Mouse (Mus musculus) CH12.LX (cell line): Measurements from ENCODE around the gene Fam71e2. TPM values are rescaled to one million over a fixed set of nuclear protein-coding genes. Genes with fewer than 3 reads are reported as not detected.

Experiments
- DNase-seq: peaks from one replicate; pipeline ENCODE4 v3.0.0-alpha.2; 2013; ENCODE audit errors: extremely low read depth
- H3K27ac ChIP-seq: 2 replicates; pipeline ENCODE4 v1.5.1; 2012; ENCODE audit warnings: low read depth, mild to moderate bottlenecking, control low read depth, moderate library complexity; ENCODE audit not compliant: insufficient read depth
- H3K27me3 ChIP-seq: replicated peaks from 2 replicates; pipeline ENCODE3; 2012; ENCODE audit warnings: inconsistent platforms
- H3K36me3 ChIP-seq, 2 experiments: replicated peaks in 1 of 2; 2 replicates each; pipeline versions ENCODE3 to v1.6.1; 2012; ENCODE audit warnings: inconsistent platforms in 1 of 2, low read length in 1 of 2, mild to moderate bottlenecking in 1 of 2, mixed read lengths in 1 of 2, moderate library complexity in 1 of 2; ENCODE audit not compliant: control insufficient read depth in 1 of 2, insufficient read depth in 1 of 2
- H3K4me1 ChIP-seq, 2 experiments: 2 replicates each; pipeline ENCODE4 v1.6.1; 2012; ENCODE audit warnings: inconsistent platforms in 1 of 2, moderate library complexity in 1 of 2; ENCODE audit not compliant: insufficient read depth in 2 of 2, control insufficient read depth in 1 of 2
- H3K4me2 ChIP-seq: 2 replicates; pipeline ENCODE4 v1.6.1; 2012; ENCODE audit warnings: low read depth, mild to moderate bottlenecking, control low read depth; ENCODE audit not compliant: poor library complexity, insufficient read depth, severe bottlenecking
- H3K4me3 ChIP-seq, 3 experiments: fragments of 150-350 bp in 1 of 3; sonication (generic) in 1 of 3; replicated peaks in 1 of 3; 2 replicates each; pipeline versions ENCODE3 to v1.5.1; 2011 to 2012; ENCODE audit warnings: low read depth in 2 of 3, low read length in 2 of 3, mild to moderate bottlenecking in 2 of 3, moderate library complexity in 2 of 3, control low read depth in 1 of 3, improper control_type of control experiment in 1 of 3, inconsistent platforms in 1 of 3, mixed read lengths in 1 of 3; ENCODE audit not compliant: poor library complexity in 1 of 3
- H3K79me2 ChIP-seq: replicated peaks from 2 replicates; pipeline ENCODE4 v1.6.1; 2012; ENCODE audit warnings: mild to moderate bottlenecking, moderate library complexity; ENCODE audit not compliant: control insufficient read depth, poor library complexity, insufficient read depth, severe bottlenecking; ENCODE audit errors: extremely low read depth
- H3K9ac ChIP-seq: 2 replicates; pipeline ENCODE4 v1.6.1; 2012; ENCODE audit warnings: low read depth, mild to moderate bottlenecking, control low read depth, moderate library complexity; ENCODE audit not compliant: insufficient read depth
- H3K9me3 ChIP-seq: replicated peaks from 2 replicates; pipeline ENCODE3; 2012; ENCODE audit warnings: low read length, inconsistent platforms, mixed read lengths
- BHLHE40 ChIP-seq: IDR thresholded peaks from 2 replicates; pipeline ENCODE4 v1.6.1; 2011; ENCODE audit warnings: mild to moderate bottlenecking, low read depth, low read length, improper control_type of control experiment
- CHD1 ChIP-seq: IDR thresholded peaks from 2 replicates; pipeline ENCODE4 v1.6.1; 2012; ENCODE audit warnings: low read depth, low read length, improper control_type of control experiment, inconsistent platforms
- CHD2 ChIP-seq: IDR thresholded peaks from 2 replicates; pipeline ENCODE4 v1.6.1; 2011; ENCODE audit warnings: low read length, improper control_type of control experiment
- CTCF ChIP-seq, 2 experiments: IDR thresholded peaks in 1 of 2; conservative IDR thresholded peaks in 1 of 2; 2 replicates each; pipeline ENCODE4 v1.5.1; 2011 to 2012; ENCODE audit warnings: low read depth in 2 of 2, low read length in 2 of 2, improper control_type of control experiment in 1 of 2, inconsistent platforms in 1 of 2, mild to moderate bottlenecking in 1 of 2, moderate library complexity in 1 of 2
- ELF1 ChIP-seq: IDR thresholded peaks from 2 replicates; pipeline ENCODE4 v1.6.1; 2014; ENCODE audit warnings: low read depth, mild to moderate bottlenecking, inconsistent platforms, low read length, improper control_type of control experiment
- ETS1 ChIP-seq: conservative IDR thresholded peaks from 2 replicates; pipeline ENCODE4 v1.6.1; 2012; ENCODE audit warnings: low read depth, mild to moderate bottlenecking, inconsistent platforms, low read length, improper control_type of control experiment, moderate library complexity
- IRF4 ChIP-seq: IDR thresholded peaks from 2 replicates; pipeline ENCODE4 v1.6.1; 2014; ENCODE audit warnings: low read depth, mild to moderate bottlenecking, inconsistent platforms, low read length, improper control_type of control experiment
- JUND ChIP-seq: conservative IDR thresholded peaks from 2 replicates; pipeline ENCODE4 v1.6.1; 2011; ENCODE audit warnings: low read depth, low read length, improper control_type of control experiment
- MAFK ChIP-seq: IDR thresholded peaks from 2 replicates; pipeline ENCODE4 v1.6.1; 2011; ENCODE audit warnings: low read length, improper control_type of control experiment; ENCODE audit not compliant: insufficient replicate concordance
- MAZ ChIP-seq: IDR thresholded peaks from 2 replicates; pipeline ENCODE4 v1.6.1; 2012; ENCODE audit warnings: low read depth, mild to moderate bottlenecking, inconsistent platforms, low read length, improper control_type of control experiment, moderate library complexity
- MEF2A ChIP-seq: IDR thresholded peaks from 2 replicates; pipeline ENCODE4 v1.6.1; 2014; ENCODE audit warnings: low read depth, mild to moderate bottlenecking, inconsistent platforms, low read length, improper control_type of control experiment, borderline replicate concordance
- MYC ChIP-seq: IDR thresholded peaks from 2 replicates; pipeline ENCODE4 v1.6.1; 2011; ENCODE audit warnings: low read depth, mild to moderate bottlenecking, improper control_type of control experiment, low read length
- NELFE ChIP-seq: IDR thresholded peaks from 2 replicates; pipeline ENCODE4 v1.6.1; 2011; ENCODE audit warnings: low read depth, low read length, improper control_type of control experiment
- NRF1 ChIP-seq: IDR thresholded peaks from 2 replicates; pipeline ENCODE4 v1.6.1; 2014; ENCODE audit warnings: low read depth, mild to moderate bottlenecking, inconsistent platforms, low read length, improper control_type of control experiment, moderate library complexity
- PAX5 ChIP-seq: IDR thresholded peaks from 2 replicates; pipeline ENCODE4 v1.6.1; 2012; ENCODE audit warnings: low read length, inconsistent platforms, mixed read lengths
- POLR2A ChIP-seq: IDR thresholded peaks from 2 replicates; pipeline ENCODE4 v1.6.1; 2011; ENCODE audit warnings: low read depth, mild to moderate bottlenecking, improper control_type of control experiment, low read length
- RAD21 ChIP-seq: IDR thresholded peaks from 2 replicates; pipeline ENCODE4 v1.6.1; 2011; ENCODE audit warnings: low read depth, mild to moderate bottlenecking, low read length, improper control_type of control experiment, moderate library complexity
- SMC3 ChIP-seq: IDR thresholded peaks from 2 replicates; pipeline ENCODE4 v1.6.1; 2011; ENCODE audit warnings: low read depth, low read length, improper control_type of control experiment
- TCF12 ChIP-seq: IDR thresholded peaks from 2 replicates; pipeline ENCODE4 v1.6.1; 2014; ENCODE audit warnings: low read depth, mild to moderate bottlenecking, inconsistent platforms, low read length, improper control_type of control experiment
- ZKSCAN1 ChIP-seq: IDR thresholded peaks from 2 replicates; pipeline ENCODE4 v1.6.1; 2012; ENCODE audit warnings: low read depth, inconsistent platforms, low read length, improper control_type of control experiment, borderline replicate concordance
- ZMIZ1 ChIP-seq: IDR thresholded peaks from 2 replicates; pipeline ENCODE4 v1.6.1; 2012; ENCODE audit warnings: low read depth, mild to moderate bottlenecking, inconsistent platforms, low read length, improper control_type of control experiment
- dilution Hi-C: fragments of 300-500 bp; cut with MboI; formaldehyde crosslinking; loops from 2 replicates; pipeline ENCODE4 v1.14.3; 2020; ENCODE audit warnings: low sequenced_read_pairs; ENCODE audit not compliant: extremely low pct_unique_long_range_greater_than_20kb, extremely low pct_ligation_motif_present
- in situ Hi-C: fragments of 300-500 bp; cut with MboI; formaldehyde crosslinking; loops from 3 replicates; pipeline ENCODE4 v1.14.3; 2019; ENCODE audit warnings: low sequenced_read_pairs, low pct_ligation_motif_present, low pct_unique_long_range_greater_than_20kb, mixed read lengths
- polyA plus RNA-seq: library from polyadenylated mRNA; unstranded; fragments of >175 nt; gene quantifications from 2 replicates; pipeline ENCODE4 v1.2.1, GENCODE M21; 2012; ENCODE audit warnings: low read depth; ENCODE audit not compliant: insufficient read length
- total RNA-seq, 2 experiments: library from RNA; depleted of rRNA; stranded (reverse); fragments of 300-350 nt in 1 of 2; fragments of >200 nt in 1 of 2; gene quantifications; 2 replicates each; pipeline ENCODE4 v1.2.3; 2012 to 2014

Gene Fam71e2
- total and polyA plus RNA-seq, 3 experiments = not detected

DNA sequence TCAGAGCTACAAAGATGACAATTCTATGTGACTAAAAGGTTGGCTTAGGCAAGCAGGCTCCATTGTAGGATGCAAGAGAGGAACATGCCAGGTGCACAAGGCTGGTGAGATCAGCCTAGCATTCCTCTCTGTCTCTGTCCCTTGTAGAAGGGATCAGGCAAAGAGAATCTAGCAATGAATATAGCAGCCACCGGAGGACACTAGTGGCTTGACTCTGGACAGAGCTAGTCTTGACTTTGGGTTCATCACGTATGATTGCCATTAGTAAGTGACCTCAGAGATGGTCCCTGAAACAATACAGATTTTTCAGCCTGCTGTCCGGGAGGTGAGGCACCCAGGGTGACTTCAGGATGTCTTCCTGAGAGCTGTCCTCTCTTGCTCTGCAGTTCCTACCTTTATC, 58.5 kb downstream of the Fam71e2 start:
- TF ChIP-seq CTCF (conservative IDR thresholded peaks at IDR 0.05 in 1 of 2, IDR thresholded peaks at IDR 0.05 in 1 of 2; ENCODE audit: low read depth in 2 of 2, low read length in 2 of 2) (peak in 1 of 2 experiments; percentile 54; a peak in 2 of 4 replicates), RAD21 (peak; percentile 53), ETS1 (no peak), SMC3 (peak; percentile 43), MYC (no peak), MAFK (no peak), NRF1 (no peak), CHD1 (no peak)
- in situ Hi-C loops = no loop called here

DNA sequence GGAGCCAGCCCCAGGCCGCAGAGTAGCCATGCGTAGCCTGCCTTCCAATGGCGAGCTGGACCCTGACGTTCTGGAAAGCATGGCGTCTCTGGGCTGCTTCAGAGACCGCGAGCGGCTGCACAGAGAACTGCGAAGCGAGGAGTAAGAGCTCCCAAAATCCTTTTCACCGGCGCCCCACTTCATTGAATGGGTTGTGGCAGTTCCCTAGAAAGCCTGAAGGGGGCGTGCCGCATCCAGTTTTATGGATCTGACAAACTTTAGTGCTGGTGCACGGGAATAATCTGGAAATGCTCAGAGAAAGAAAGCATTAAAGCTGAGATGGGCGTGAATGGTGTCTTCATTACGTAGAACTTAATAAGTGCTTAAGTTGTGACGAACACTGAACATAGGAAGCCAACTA, 66.0 kb downstream of the Fam71e2 start:
- in situ Hi-C loops = loop anchor here (10.0 kb wide), 1 partner anchor 80 kb away; the partner anchor contains the start of genes Il11, Tmem190 and Tmem238
- H3K79me2 ChIP-seq = no peaks in the 10 kb centered on the region
- DNase-seq = peak; percentile 32
- H3K27me3 ChIP-seq = no peaks in the 10 kb centered on the region
- no peaks in the 10 kb centered on the region for H3K36me3 ChIP-seq
- H3K4me3 ChIP-seq = no peak overlapping the region
- H3K9me3 ChIP-seq = no peaks in the 10 kb centered on the region
- TF ChIP-seq ELF1 (no peak), BHLHE40 (no peak), SMC3 (peak; percentile 42), MEF2A (no peak), NELFE (no peak), ZMIZ1 (no peak), IRF4 (no peak), JUND (no peak), TCF12 (no peak), CHD2 (no peak), ZKSCAN1 (no peak), PAX5 (no peak), MAFK (no peak), NRF1 (no peak), MAZ (no peak), RAD21 (peak; percentile 61), CTCF (conservative IDR thresholded peaks at IDR 0.05 in 1 of 2, IDR thresholded peaks at IDR 0.05 in 1 of 2; ENCODE audit: low read depth in 2 of 2, low read length in 2 of 2) (peak; percentile 24 to 67; a peak in 3 of 4 replicates), POLR2A (no peak)
- H3K4me2 ChIP-seq = no peak overlapping the region
- dilution Hi-C loops = no loop called here
- H3K9ac ChIP-seq = no peak overlapping the region
- no peak overlapping the region for H3K27ac ChIP-seq
- H3K4me1 ChIP-seq = no peaks in the 10 kb centered on the region

More for the DNA sequence above, 58.5 kb downstream of the Fam71e2 start:
- no peak for DNase-seq
- Histone ChIP-seq H3K9me3 (no peaks in the 10 kb centered on the region), H3K27ac (no peak overlapping the region), H3K27me3 (no peaks in the 10 kb centered on the region), H3K79me2 (no peaks in the 10 kb centered on the region), H3K9ac (no peak overlapping the region), H3K4me1 (peaks cover 5 to 23% of the 10 kb centered on the region in 2 experiments; a peak in 3 of 4 replicates), H3K36me3 (no peaks in the 10 kb centered on the region), H3K4me2 (no peak overlapping the region), H3K4me3 (no peak overlapping the region)
- dilution Hi-C loops = no loop called here

Other genes with a start within 250 kb of the Fam71e2 start
Only the 20 nearest of the 31 such genes appear.
- gene Ptprh, start 167.3 kb downstream of the Fam71e2 start, total RNA-seq (2012; rRNA removed) = not detected in 2 replicates
- gene Ptprh, start 167.3 kb downstream of the Fam71e2 start, total RNA-seq (2014; rRNA removed) = not detected in 2 replicates
- not detected in 2 replicates for gene Ptprh, start 167.3 kb downstream of the Fam71e2 start, polyA plus RNA-seq
- gene Tmem86b, start 139.9 kb downstream of the Fam71e2 start, total RNA-seq (2012; rRNA removed) = 5.9 and 7.2 TPM in 2 replicates
- gene Tmem86b, start 139.9 kb downstream of the Fam71e2 start, total RNA-seq (2014; rRNA removed) = 4.3 TPM in 2 replicates
- 9.1 and 10.6 TPM in 2 replicates for gene Tmem86b, start 139.9 kb downstream of the Fam71e2 start, polyA plus RNA-seq
- gene Ppp6r1, start 112.3 kb downstream of the Fam71e2 start, total RNA-seq (2012; rRNA removed) = 85.6 and 91.2 TPM in 2 replicates
- gene Ppp6r1, start 112.3 kb downstream of the Fam71e2 start, total RNA-seq (2014; rRNA removed) = 53.0 and 59.2 TPM in 2 replicates
- gene Ppp6r1, start 112.3 kb downstream of the Fam71e2 start, polyA plus RNA-seq = 108 and 118 TPM in 2 replicates
- gene Hspbp1, start 86.2 kb downstream of the Fam71e2 start, total RNA-seq (2012; rRNA removed) = 131 and 136 TPM in 2 replicates
- gene Hspbp1, start 86.2 kb downstream of the Fam71e2 start, total RNA-seq (2014; rRNA removed) = 92.3 and 98.8 TPM in 2 replicates
- gene Hspbp1, start 86.2 kb downstream of the Fam71e2 start, polyA plus RNA-seq = 82.7 and 90.6 TPM in 2 replicates
- gene Brsk1, start 80.7 kb downstream of the Fam71e2 start, total RNA-seq (2012; rRNA removed) = 0.21 and 0.25 TPM in 2 replicates
- gene Brsk1, start 80.7 kb downstream of the Fam71e2 start, total RNA-seq (2014; rRNA removed) = not detected in 2 replicates
- gene Brsk1, start 80.7 kb downstream of the Fam71e2 start, polyA plus RNA-seq = not detected in 2 replicates
- gene Tmem150b, start 46.1 kb downstream of the Fam71e2 start, total RNA-seq (2012; rRNA removed) = 0.04 TPM in 1 of 2 replicates, not detected in the other
- gene Tmem150b, start 46.1 kb downstream of the Fam71e2 start, total RNA-seq (2014; rRNA removed) = 0.15 TPM in 1 of 2 replicates, not detected in the other
- 0.12 and 0.17 TPM in 2 replicates for gene Tmem150b, start 46.1 kb downstream of the Fam71e2 start, polyA plus RNA-seq
- 27.4 and 41.2 TPM in 2 replicates for gene Kmt5c, start 31.2 kb downstream of the Fam71e2 start, total RNA-seq (2012; rRNA removed)
- 41.3 and 44.0 TPM in 2 replicates for gene Kmt5c, start 31.2 kb downstream of the Fam71e2 start, total RNA-seq (2014; rRNA removed)
- 46.7 and 52.4 TPM in 2 replicates for gene Kmt5c, start 31.2 kb downstream of the Fam71e2 start, polyA plus RNA-seq
- not detected in 2 replicates for gene Cox6b2, start 18.2 kb downstream of the Fam71e2 start, total RNA-seq (2012; rRNA removed)
- gene Cox6b2, start 18.2 kb downstream of the Fam71e2 start, total RNA-seq (2014; rRNA removed) = not detected in 2 replicates
- not detected in 2 replicates for gene Cox6b2, start 18.2 kb downstream of the Fam71e2 start, polyA plus RNA-seq
- gene Il11, start 11.6 kb upstream of the Fam71e2 start, total RNA-seq (2012; rRNA removed) = 0.17 TPM in 1 of 2 replicates, not detected in the other
- gene Il11, start 11.6 kb upstream of the Fam71e2 start, total RNA-seq (2014; rRNA removed) = not detected in 2 replicates
- not detected in 2 replicates for gene Il11, start 11.6 kb upstream of the Fam71e2 start, polyA plus RNA-seq
- gene Tmem190, start 11.6 kb upstream of the Fam71e2 start, total RNA-seq (2012; rRNA removed) = not detected in 2 replicates
- gene Tmem190, start 11.6 kb upstream of the Fam71e2 start, total RNA-seq (2014; rRNA removed) = not detected in 2 replicates
- gene Tmem190, start 11.6 kb upstream of the Fam71e2 start, polyA plus RNA-seq = 0.68 TPM in 1 of 2 replicates, not detected in the other
- gene Tmem238, start 18.4 kb upstream of the Fam71e2 start, total RNA-seq (2012; rRNA removed) = 12.3 and 17.7 TPM in 2 replicates
- gene Tmem238, start 18.4 kb upstream of the Fam71e2 start, total RNA-seq (2014; rRNA removed) = 4.3 and 5.5 TPM in 2 replicates
- gene Tmem238, start 18.4 kb upstream of the Fam71e2 start, polyA plus RNA-seq = 9.8 and 10.7 TPM in 2 replicates
- gene Rpl28, start 21.6 kb upstream of the Fam71e2 start, total RNA-seq (2012; rRNA removed) = 2,147 and 2,603 TPM in 2 replicates
- gene Rpl28, start 21.6 kb upstream of the Fam71e2 start, total RNA-seq (2014; rRNA removed) = 236 and 269 TPM in 2 replicates
- 526 and 605 TPM in 2 replicates for gene Rpl28, start 21.6 kb upstream of the Fam71e2 start, polyA plus RNA-seq
- 238 and 304 TPM in 2 replicates for gene Ube2s, start 41.3 kb upstream of the Fam71e2 start, total RNA-seq (2012; rRNA removed)
- 707 and 825 TPM in 2 replicates for gene Ube2s, start 41.3 kb upstream of the Fam71e2 start, total RNA-seq (2014; rRNA removed)
- gene Ube2s, start 41.3 kb upstream of the Fam71e2 start, polyA plus RNA-seq = 392 and 452 TPM in 2 replicates
- gene Shisa7, start 73.4 kb upstream of the Fam71e2 start, total RNA-seq (2012; rRNA removed) = not detected in 2 replicates
- not detected in 2 replicates for gene Shisa7, start 73.4 kb upstream of the Fam71e2 start, total RNA-seq (2014; rRNA removed)
- not detected in 2 replicates for gene Shisa7, start 73.4 kb upstream of the Fam71e2 start, polyA plus RNA-seq
- 10.8 and 19.5 TPM in 2 replicates for gene Isoc2b, start 99.0 kb upstream of the Fam71e2 start, total RNA-seq (2012; rRNA removed)
- 10.0 and 10.2 TPM in 2 replicates for gene Isoc2b, start 99.0 kb upstream of the Fam71e2 start, total RNA-seq (2014; rRNA removed)
- 3.9 and 4.7 TPM in 2 replicates for gene Isoc2b, start 99.0 kb upstream of the Fam71e2 start, polyA plus RNA-seq
- 15.3 and 15.4 TPM in 2 replicates for gene Isoc2a, start 105.9 kb upstream of the Fam71e2 start, total RNA-seq (2012; rRNA removed)
- 8.4 and 8.6 TPM in 2 replicates for gene Isoc2a, start 105.9 kb upstream of the Fam71e2 start, total RNA-seq (2014; rRNA removed)
- gene Isoc2a, start 105.9 kb upstream of the Fam71e2 start, polyA plus RNA-seq = 12.9 and 19.0 TPM in 2 replicates
- 0.17 TPM in 1 of 2 replicates, not detected in the other for gene Gm36210, start 135.2 kb upstream of the Fam71e2 start, total RNA-seq (2012; rRNA removed)
- not detected in 2 replicates for gene Gm36210, start 135.2 kb upstream of the Fam71e2 start, total RNA-seq (2014; rRNA removed)
- gene Gm36210, start 135.2 kb upstream of the Fam71e2 start, polyA plus RNA-seq = 0.90 and 1.4 TPM in 2 replicates
- 1.9 and 2.2 TPM in 2 replicates for gene Zfp628, start 143.9 kb upstream of the Fam71e2 start, total RNA-seq (2012; rRNA removed)
- gene Zfp628, start 143.9 kb upstream of the Fam71e2 start, total RNA-seq (2014; rRNA removed) = 0.42 and 0.87 TPM in 2 replicates
- 7.1 and 9.4 TPM in 2 replicates for gene Zfp628, start 143.9 kb upstream of the Fam71e2 start, polyA plus RNA-seq
- 0.63 and 1.3 TPM in 2 replicates for gene Nat14, start 150.7 kb upstream of the Fam71e2 start, total RNA-seq (2012; rRNA removed)
- 0.27 and 0.88 TPM in 2 replicates for gene Nat14, start 150.7 kb upstream of the Fam71e2 start, total RNA-seq (2014; rRNA removed)
- gene Nat14, start 150.7 kb upstream of the Fam71e2 start, polyA plus RNA-seq = 0.97 and 1.7 TPM in 2 replicates
- gene Ssc5d, start 154.5 kb upstream of the Fam71e2 start, total RNA-seq (2012; rRNA removed) = 0.13 and 0.30 TPM in 2 replicates
- 0.08 and 0.09 TPM in 2 replicates for gene Ssc5d, start 154.5 kb upstream of the Fam71e2 start, total RNA-seq (2014; rRNA removed)
- gene Ssc5d, start 154.5 kb upstream of the Fam71e2 start, polyA plus RNA-seq = 1.5 and 1.6 TPM in 2 replicates